Mouse (Mus musculus): ENCODE measurements around the gene Dapk2. TPM values are rescaled to one million over a fixed set of nuclear protein-coding genes. Genes with fewer than 3 reads are reported as not detected.

The Dapk2 gene
- polyA plus RNA-seq, 1 experiment from 2014 or later = 16.9 TPM

GRCm38 (mm10) chr9:66308741-66309140, 150.7 kb downstream of the Dapk2 start:
- Histone ChIP-seq H3K4me2 (replicated peaks; ENCODE audit: low read depth) (no peak overlapping the region), H3K9ac (ENCODE audit: low read depth, low read length) (no peak overlapping the region), H3K27ac (ENCODE audit: low read depth, low read length) (no peak overlapping the region), H3K36me3 (ENCODE audit: control insufficient read depth, insufficient read depth) (no peaks in the 10 kb centered on the region), H3K4me1 (replicated peaks; ENCODE audit: control insufficient read depth, insufficient read depth, low read length) (0 out of 2 replicates have a peak, but pooled peaks cover 8% of the 10 kb centered on the region), H3K9me3 (ENCODE audit: control insufficient read depth) (no peaks in the 10 kb centered on the region), H3K27me3 (replicated peaks; ENCODE audit: control insufficient read depth, insufficient read depth, low read length) (no peaks in the 10 kb centered on the region), H3K4me3 (ENCODE audit: low read depth, low read length) (no peak overlapping the region)
- ATAC-seq = no peak
- WGBS = 78% methylated on average over 4 of the region's 4 CpGs
- TF ChIP-seq CTCF (IDR thresholded peaks at IDR 0.05; ENCODE audit: low read depth) = no peak

GRCm38 (mm10) chr9:66311458-66311857, 153.4 kb downstream of the Dapk2 start:
- no peak overlapping the region for H3K4me2 ChIP-seq (replicated peaks; ENCODE audit: low read depth)
- no peak overlapping the region for H3K9ac ChIP-seq (ENCODE audit: low read depth, low read length)
- H3K27me3 ChIP-seq (replicated peaks; ENCODE audit: control insufficient read depth, insufficient read depth, low read length) = no peaks in the 10 kb centered on the region
- H3K9me3 ChIP-seq (ENCODE audit: control insufficient read depth) = no peaks in the 10 kb centered on the region
- H3K4me3 ChIP-seq (ENCODE audit: low read depth, low read length) = no peak overlapping the region
- no peaks in the 10 kb centered on the region for H3K36me3 ChIP-seq (ENCODE audit: control insufficient read depth, insufficient read depth)
- no peak for TF ChIP-seq CTCF (IDR thresholded peaks at IDR 0.05; ENCODE audit: low read depth)
- 24% methylated on average over 3 of the region's 3 CpGs for whole genome bisulfite sequencing
- H3K4me1 ChIP-seq (replicated peaks; ENCODE audit: control insufficient read depth, insufficient read depth, low read length) = no peaks in the 10 kb centered on the region
- no peak for ATAC-seq
- no peak overlapping the region for H3K27ac ChIP-seq (ENCODE audit: low read depth, low read length)

GRCm38 (mm10) chr9:66316603-66317002, 158.6 kb downstream of the Dapk2 start:
- Histone ChIP-seq H3K27me3 (replicated peaks; ENCODE audit: control insufficient read depth, insufficient read depth, low read length) (no peaks in the 10 kb centered on the region), H3K4me3 (ENCODE audit: low read depth, low read length) (no peak overlapping the region), H3K4me1 (replicated peaks; ENCODE audit: control insufficient read depth, insufficient read depth, low read length) (no peaks in the 10 kb centered on the region), H3K36me3 (ENCODE audit: control insufficient read depth, insufficient read depth) (no peaks in the 10 kb centered on the region), H3K27ac (ENCODE audit: low read depth, low read length) (no peak overlapping the region), H3K9ac (ENCODE audit: low read depth, low read length) (no peak overlapping the region), H3K4me2 (replicated peaks; ENCODE audit: low read depth) (no peak overlapping the region), H3K9me3 (ENCODE audit: control insufficient read depth) (no peaks in the 10 kb centered on the region)
- 72% methylated on average over 2 of the region's 2 CpGs for WGBS
- ATAC-seq = no peak
- no peak for TF ChIP-seq CTCF (IDR thresholded peaks at IDR 0.05; ENCODE audit: low read depth)

Other genes starting within 250 kb of the Dapk2 start
- 13.1 and 13.4 TPM in 2 replicates for gene Trip4, start 249.4 kb upstream of the Dapk2 start, polyA plus RNA-seq (2015; fragmentation: Nextera tagmentation; extraction: Ambion mirVana)
- 5.7 and 7.2 TPM in 2 replicates for gene Csnk1g1, start 249.3 kb upstream of the Dapk2 start, polyA plus RNA-seq (2015; fragmentation: Nextera tagmentation; extraction: Ambion mirVana)
- 440 and 508 TPM in 2 replicates for gene Ppib, start 98.0 kb upstream of the Dapk2 start, polyA plus RNA-seq (2015; fragmentation: Nextera tagmentation; extraction: Ambion mirVana)
- 0.98 and 1.4 TPM in 2 replicates for gene Snx22, start 88.5 kb upstream of the Dapk2 start, polyA plus RNA-seq (2015; fragmentation: Nextera tagmentation; extraction: Ambion mirVana)
- gene Snx1, start 31.6 kb upstream of the Dapk2 start, polyA plus RNA-seq (2015; fragmentation: Nextera tagmentation; extraction: Ambion mirVana) = 122 and 133 TPM in 2 replicates
- 201 and 207 TPM in 2 replicates for gene Ciao2a, start 31.6 kb upstream of the Dapk2 start, polyA plus RNA-seq (2015; fragmentation: Nextera tagmentation; extraction: Ambion mirVana)
- gene Herc1, start 192.2 kb downstream of the Dapk2 start, polyA plus RNA-seq (2015; fragmentation: Nextera tagmentation; extraction: Ambion mirVana) = 7.2 and 10.2 TPM in 2 replicates

Measured in intestine, postnatal 0 days (tissue).